Mouse (Mus musculus) liver, embryonic 11.5 days (tissue): Measurements from ENCODE around the gene Ech1. TPM values are rescaled to one million over a fixed set of nuclear protein-coding genes. Genes with fewer than 3 reads are reported as not detected.
A peak's percentile ranks its signal among the peaks of the same experiment; 100 is the strongest.

Experiments used
- ATAC-seq: fragments of 200-750 bp; cut with Nextera tagmentation; replicated peaks from 2 replicates; pipeline ENCODE4 v1.8.0; 2017; ENCODE audit warnings: moderate number of reproducible peaks, mild to moderate bottlenecking, moderate TSS enrichment, moderate library complexity; ENCODE audit not compliant: low FRiP score
- DNase-seq: peaks from one replicate; pipeline ENCODE4 v3.0.0-alpha.2; 2017; ENCODE audit warnings: low spot score
- H3K27ac ChIP-seq: fragments of 300-500 bp; sonication (generic); 2 replicates; pipeline ENCODE4 v1.5.1; 2014; ENCODE audit warnings: mild to moderate bottlenecking, low read depth, low read length, control low read depth
- H3K27me3 ChIP-seq: fragments of 300-500 bp; sonication (generic); replicated peaks from 2 replicates; pipeline ENCODE4 v1.6.1; 2014; ENCODE audit warnings: low read length, mixed read lengths; ENCODE audit not compliant: control insufficient read depth, insufficient read depth
- H3K36me3 ChIP-seq: fragments of 300-500 bp; sonication (generic); 2 replicates; pipeline ENCODE4 v1.6.1; 2014; ENCODE audit warnings: mild to moderate bottlenecking, low read length, moderate library complexity, mixed read lengths; ENCODE audit not compliant: control insufficient read depth, insufficient read depth
- H3K4me1 ChIP-seq: fragments of 300-500 bp; sonication (generic); replicated peaks from 2 replicates; pipeline ENCODE4 v1.6.1; 2014; ENCODE audit warnings: low read length, mixed read lengths; ENCODE audit not compliant: control insufficient read depth, insufficient read depth
- H3K4me2 ChIP-seq: fragments of 300-500 bp; sonication (generic); 2 replicates; pipeline ENCODE4 v1.6.1; 2014; ENCODE audit warnings: mild to moderate bottlenecking, control low read depth, moderate library complexity
- H3K4me3 ChIP-seq: fragments of 300-500 bp; sonication (generic); 2 replicates; pipeline ENCODE4 v1.5.1; 2014; ENCODE audit warnings: low read depth, low read length, control low read depth
- H3K9ac ChIP-seq: fragments of 300-500 bp; sonication (generic); 2 replicates; pipeline ENCODE4 v1.6.1; 2014; ENCODE audit warnings: low read depth, low read length, control low read depth
- H3K9me3 ChIP-seq: fragments of 300-500 bp; sonication (generic); 2 replicates; pipeline ENCODE4 v1.6.1; 2016; ENCODE audit warnings: low read length, inconsistent platforms, mixed read lengths; ENCODE audit not compliant: control insufficient read depth
- WGBS: fragments of 180-500 bp; shearing (Covaris S2); extraction: QIAGEN DNeasy Blood & Tissue Kit; methylation state at CpG from one replicate; pipeline ENCODE4 v1.1.7; 2014; 5-methylcytosine and 5-hydroxymethylcytosine counted together
- polyA plus RNA-seq: library from polyadenylated mRNA; unstranded; fragments of >200 nt; fragmentation: Nextera tagmentation; extraction: Ambion mirVana; gene quantifications from 2 replicates; pipeline ENCODE4 v1.2.1, GENCODE M21; 2014

Ech1 gene
- polyA plus RNA-seq, result 107 TPM in 2 replicates

DNA sequence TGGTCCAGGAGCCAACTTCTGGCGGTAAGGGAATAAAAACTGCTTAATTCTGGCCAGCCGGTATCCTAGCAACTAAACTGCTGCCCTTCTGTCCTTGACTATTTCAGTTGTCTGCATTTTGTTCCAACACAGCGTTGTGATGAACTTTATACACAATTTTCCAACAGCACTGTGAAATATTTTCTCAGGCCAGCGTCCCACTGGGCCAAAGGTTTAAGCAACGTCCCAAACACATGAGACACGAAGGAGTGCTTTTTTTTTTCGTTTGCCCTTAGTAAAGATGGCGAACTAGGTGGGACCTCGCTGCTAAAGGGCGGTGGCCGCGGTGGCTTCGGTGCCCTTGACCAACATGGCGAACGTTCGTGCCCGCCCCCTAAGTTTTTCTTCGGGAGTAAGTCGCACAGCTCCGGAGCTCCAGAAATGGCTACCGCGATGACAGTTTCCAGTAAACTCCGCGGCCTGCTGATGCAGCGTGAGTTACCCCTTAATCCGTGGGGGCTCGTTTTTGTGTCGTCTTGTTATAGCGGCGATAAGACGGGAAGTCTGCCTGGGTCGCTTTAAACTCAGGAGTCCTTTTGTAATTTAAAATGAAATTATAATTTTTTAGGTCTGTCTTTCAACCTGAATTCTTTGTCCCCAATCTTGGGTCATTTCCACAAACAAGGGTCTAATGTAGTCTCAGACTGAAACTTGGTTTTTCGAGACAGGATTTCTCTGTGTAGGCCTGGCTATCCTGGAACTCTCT, at the start of gene Ech1:
Gene Ech1 (plus strand): TSS at position 277 of the 745 bp plus-strand sequence.
- Histone ChIP-seq H3K36me3 (peaks cover 28% of the 10 kb centered on the region), H3K9ac (peak within 1 kb of the TSS; percentile 77), H3K27me3 (no peaks in the 10 kb centered on the region), H3K4me3 (peak within 1 kb of the TSS; percentile 61), H3K27ac (peak within 1 kb of the TSS; percentile 74), H3K4me2 (peak within 1 kb of the TSS; percentile 79), H3K9me3 (no peaks in the 10 kb centered on the region), H3K4me1 (peaks cover 15% of the 10 kb centered on the region)
- ATAC-seq, result peak; percentile 81
- 2% methylated on average over 33 of the region's 33 CpGs for WGBS
- DNase-seq, result peak; percentile 84

DNA sequence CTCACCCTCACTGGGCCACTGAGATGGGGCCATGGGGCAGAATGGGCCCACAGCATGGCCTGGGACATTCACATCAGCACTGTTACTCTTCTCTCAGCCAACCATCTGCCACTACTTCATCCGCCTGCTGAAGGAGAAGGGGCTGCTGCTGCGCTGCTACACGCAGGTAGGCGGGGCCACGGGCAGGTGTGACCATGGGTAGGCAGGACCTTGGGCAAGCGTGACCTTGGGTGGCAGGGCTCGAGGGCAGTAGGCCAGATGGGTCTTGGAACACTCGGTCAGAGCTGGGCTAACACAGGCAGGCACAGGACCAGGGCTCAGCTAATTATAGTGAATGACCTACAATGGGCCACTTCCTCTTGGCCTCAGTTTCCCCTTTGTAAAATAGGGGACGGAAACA, 46.2 kb upstream of the Ech1 start:
- Histone ChIP-seq H3K9me3 (no peaks in the 10 kb centered on the region), H3K4me1 (peaks cover 6% of the 10 kb centered on the region), H3K9ac (no peak overlapping the region), H3K27me3 (no peaks in the 10 kb centered on the region), H3K27ac (no peak overlapping the region), H3K4me3 (no peak overlapping the region), H3K36me3 (no peaks in the 10 kb centered on the region; the same call in 1 of the 2 replicates), H3K4me2 (no peak overlapping the region)
- 81% methylated on average over 9 of the region's 9 CpGs for WGBS
- DNase-seq (no peak), ATAC-seq (no peak)

DNA sequence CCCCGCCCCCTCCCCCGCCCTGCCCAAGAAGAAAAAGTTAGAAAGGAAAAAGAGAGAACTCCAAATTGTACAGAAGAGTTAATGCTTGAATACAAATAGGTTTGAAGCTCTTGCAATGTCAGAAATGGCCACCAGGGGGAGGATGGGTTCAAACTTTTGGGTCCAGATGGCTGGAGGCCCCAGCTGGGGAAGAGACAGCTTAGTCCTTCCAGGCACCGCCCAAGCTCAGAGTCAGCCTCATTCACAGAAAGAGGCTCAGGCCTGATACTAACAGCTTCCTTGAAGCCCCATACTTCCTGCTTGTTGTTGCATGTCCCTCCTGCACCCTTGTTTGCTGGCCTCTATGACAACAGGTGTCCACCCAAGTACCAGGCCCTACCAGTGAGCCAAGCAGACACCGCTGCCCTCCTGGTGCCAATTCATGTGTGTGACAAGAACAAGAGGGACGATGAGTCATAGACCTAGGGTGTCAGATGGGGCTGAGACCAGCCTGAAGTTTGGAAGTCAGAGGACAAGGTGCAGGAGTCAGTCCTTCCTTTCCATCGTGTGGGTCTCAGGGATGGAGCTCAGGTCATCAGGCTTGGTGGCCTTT, 44.9 kb upstream of the Ech1 start:
- no peaks in the 10 kb centered on the region for H3K36me3 ChIP-seq
- ATAC-seq (peak; percentile 73), DNase-seq (peak; percentile 77)
- H3K4me1 ChIP-seq, result peaks cover 6% of the 10 kb centered on the region
- 45% methylated on average over 6 of the region's 6 CpGs for WGBS
- no peak overlapping the region for H3K9ac ChIP-seq
- no peak overlapping the region for H3K27ac ChIP-seq
- H3K27me3 ChIP-seq, result no peaks in the 10 kb centered on the region
- H3K9me3 ChIP-seq, result no peaks in the 10 kb centered on the region
- no peak overlapping the region for H3K4me2 ChIP-seq
- no peak overlapping the region for H3K4me3 ChIP-seq

DNA sequence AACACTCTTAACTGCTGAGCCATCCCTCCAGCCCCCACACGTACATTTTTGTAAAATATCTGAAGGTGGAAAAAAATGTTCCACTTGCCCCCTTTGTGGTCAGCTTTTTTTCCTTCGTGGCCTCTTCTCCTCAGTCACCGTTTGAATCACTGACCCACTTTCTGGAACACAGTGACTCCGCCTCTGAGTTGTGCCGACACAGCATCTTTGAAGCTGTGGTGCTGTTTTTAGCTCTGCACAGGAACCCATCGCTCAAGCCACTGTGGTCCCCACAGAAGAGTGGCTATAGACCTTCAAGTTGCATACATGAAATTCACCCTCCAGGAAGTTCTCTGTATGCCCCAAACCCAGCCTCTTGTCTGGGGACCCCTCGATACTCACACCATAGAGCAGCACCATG, 44.2 kb upstream of the Ech1 start:
- Histone ChIP-seq H3K9me3 (no peaks in the 10 kb centered on the region), H3K27me3 (no peaks in the 10 kb centered on the region), H3K9ac (no peak overlapping the region), H3K4me1 (peaks cover 6% of the 10 kb centered on the region), H3K4me3 (no peak overlapping the region), H3K27ac (no peak overlapping the region), H3K36me3 (0 out of 2 replicates have a peak, but pooled peaks cover 2% of the 10 kb centered on the region), H3K4me2 (no peak overlapping the region)
- no peak for DNase-seq
- 68% methylated on average over 7 of the region's 7 CpGs for WGBS
- ATAC-seq, result no peak

DNA sequence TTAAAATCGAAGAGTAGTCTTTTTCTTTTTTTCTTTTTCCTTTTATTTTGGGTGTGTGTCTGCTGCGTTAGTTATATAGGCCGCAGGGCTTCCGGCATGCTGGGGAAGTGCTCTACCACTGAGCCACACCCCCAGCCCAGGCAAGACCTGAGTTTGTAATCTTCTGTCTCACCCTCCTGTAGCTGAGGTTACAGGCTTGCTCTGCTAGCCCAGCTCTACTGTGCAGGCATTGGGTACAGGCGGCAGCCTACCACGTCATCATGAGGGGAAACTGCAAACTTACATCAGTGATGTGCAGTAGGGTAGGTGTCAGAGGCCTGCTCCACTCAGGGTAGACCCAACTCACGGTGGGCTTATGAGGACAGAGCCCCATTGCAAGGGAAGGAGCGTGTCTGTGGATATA, 43.8 kb upstream of the Ech1 start:
- 84% methylated on average over 8 of the region's 8 CpGs for WGBS
- DNase-seq (no peak), ATAC-seq (no peak)
- no peaks in the 10 kb centered on the region for H3K9me3 ChIP-seq
- 0 out of 2 replicates have a peak, but pooled peaks cover 2% of the 10 kb centered on the region for H3K36me3 ChIP-seq
- no peak overlapping the region for H3K4me3 ChIP-seq
- H3K4me1 ChIP-seq, result peaks cover 6% of the 10 kb centered on the region
- H3K27me3 ChIP-seq, result no peaks in the 10 kb centered on the region
- H3K27ac ChIP-seq, result no peak overlapping the region
- no peak overlapping the region for H3K9ac ChIP-seq
- no peak overlapping the region for H3K4me2 ChIP-seq

DNA sequence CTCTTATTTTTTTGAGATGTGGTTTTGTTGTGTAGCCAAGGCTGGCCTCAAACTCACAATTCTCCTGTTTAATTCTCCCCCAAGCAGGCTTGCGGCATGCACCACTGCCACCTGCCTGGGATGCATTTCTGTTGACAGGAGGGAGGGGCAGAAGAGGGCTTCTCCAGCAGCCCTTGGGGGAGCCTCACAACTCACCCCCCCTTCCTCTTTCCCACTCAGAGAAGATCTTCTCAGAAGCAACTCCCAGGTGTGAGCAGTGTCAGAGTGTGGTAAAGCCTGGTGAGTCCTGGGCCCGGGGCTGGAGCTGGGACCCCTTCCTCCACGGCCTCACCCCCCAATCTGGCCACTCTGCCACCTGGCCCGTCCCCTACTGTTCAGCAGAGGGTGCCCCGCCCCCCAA, 39.9 kb upstream of the Ech1 start:
- Histone ChIP-seq H3K27ac (no peak overlapping the region), H3K27me3 (no peaks in the 10 kb centered on the region), H3K4me2 (no peak overlapping the region), H3K9ac (no peak overlapping the region), H3K9me3 (no peaks in the 10 kb centered on the region), H3K4me3 (no peak overlapping the region), H3K36me3 (0 out of 2 replicates have a peak, but pooled peaks cover 2% of the 10 kb centered on the region), H3K4me1 (peaks cover 13% of the 10 kb centered on the region)
- WGBS, result 71% methylated on average over 5 of the region's 5 CpGs
- no peak for DNase-seq
- ATAC-seq, result no peak

DNA sequence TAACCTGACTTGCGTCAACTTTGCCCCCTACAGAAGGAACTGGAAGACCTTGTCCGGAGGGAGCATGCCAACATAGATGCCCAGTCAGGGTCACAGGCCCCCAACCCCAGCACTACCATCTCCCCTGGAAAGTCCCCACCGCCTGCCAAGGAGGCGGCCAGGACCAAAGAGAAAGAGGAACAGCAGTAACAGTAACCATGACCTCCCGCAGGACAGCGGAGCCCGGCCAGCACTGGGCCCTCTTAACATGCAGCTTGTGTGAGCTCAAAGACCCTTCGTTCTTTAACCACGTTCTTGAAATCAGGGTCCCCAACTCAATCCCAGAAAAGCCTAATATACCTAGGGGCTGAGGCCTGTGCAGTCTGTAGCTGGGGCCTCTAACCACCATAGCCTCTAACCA, 37.1 kb upstream of the Ech1 start:
- Histone ChIP-seq H3K9ac (no peak overlapping the region), H3K4me2 (no peak overlapping the region), H3K27me3 (no peaks in the 10 kb centered on the region), H3K36me3 (0 out of 2 replicates have a peak, but pooled peaks cover 2% of the 10 kb centered on the region), H3K4me1 (peaks cover 7% of the 10 kb centered on the region), H3K9me3 (no peaks in the 10 kb centered on the region), H3K27ac (no peak overlapping the region), H3K4me3 (no peak overlapping the region)
- WGBS, result 88% methylated on average over 9 of the region's 9 CpGs
- no peak for DNase-seq
- ATAC-seq, result no peak

DNA sequence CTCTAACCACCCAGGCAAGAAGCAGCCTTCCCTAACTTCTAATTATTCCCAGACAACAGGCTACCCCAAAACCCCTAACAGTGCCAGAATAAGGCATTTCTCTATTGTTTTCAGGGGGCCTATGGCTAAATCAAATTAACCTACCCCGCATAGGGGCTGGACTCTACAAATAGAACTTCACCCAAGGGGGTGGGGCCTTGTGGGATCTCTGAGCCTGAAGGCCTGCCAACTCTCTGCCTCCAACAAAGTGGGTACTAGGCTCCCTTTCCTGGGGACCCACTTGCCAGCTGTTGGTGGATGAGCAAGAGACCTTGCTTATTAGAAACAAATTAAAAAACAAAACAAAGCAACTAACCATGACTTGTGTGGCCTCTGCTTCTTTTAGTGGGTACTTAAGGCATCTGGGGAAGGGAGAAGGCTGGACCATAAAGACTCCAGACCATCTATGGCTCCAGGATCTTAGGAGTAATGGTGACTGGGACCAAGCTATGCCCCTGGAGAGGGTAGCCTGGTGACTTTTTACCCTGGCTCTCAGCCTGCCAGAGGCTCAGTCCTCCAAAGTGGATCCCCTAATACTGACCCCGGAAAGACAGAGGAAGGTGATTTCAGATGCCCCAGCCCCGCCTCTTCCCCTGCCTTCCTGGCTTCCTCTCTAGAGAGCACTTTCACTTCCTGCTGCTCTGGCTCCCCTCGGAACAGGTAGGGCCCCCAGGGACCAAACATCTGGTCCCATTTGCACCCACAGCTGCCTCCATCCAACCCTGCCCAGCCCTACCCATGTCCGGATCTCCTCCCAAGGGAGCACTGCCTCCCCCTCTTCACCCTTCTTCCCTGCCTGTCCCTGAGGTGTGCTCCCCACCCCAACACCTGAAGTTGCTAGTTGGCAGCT, 36.5 kb upstream of the Ech1 start, which contains the start of gene Rinl:
Gene Rinl (plus strand): TSS at position 663 of the 889 bp plus-strand sequence.
- Histone ChIP-seq H3K4me2 (no peak within 1 kb of the TSS; the same call in 1 of the 2 replicates), H3K27ac (no peak within 1 kb of the TSS), H3K4me1 (peaks cover 7% of the 10 kb centered on the region), H3K9me3 (no peaks in the 10 kb centered on the region), H3K27me3 (no peaks in the 10 kb centered on the region), H3K36me3 (0 out of 2 replicates have a peak, but pooled peaks cover 2% of the 10 kb centered on the region), H3K9ac (no peak within 1 kb of the TSS), H3K4me3 (no peak within 1 kb of the TSS)
- DNase-seq (no peak), ATAC-seq (no peak)
- 56% methylated on average over 5 of the region's 5 CpGs for WGBS
